Mouse (Mus musculus): ENCODE data around the gene Gm20388. TPM values are rescaled to one million over a fixed set of nuclear protein-coding genes. Genes with fewer than 3 reads are reported as not detected.

The Gm20388 gene
- polyA plus RNA-seq, 1 experiment from 2014 or later: 2.5 TPM

GRCm38 (mm10) chr8:120224521-120225420 is 314.1 kb downstream of the Gm20388 start:
- H3K27ac ChIP-seq: peak overlapping the region; percentile 72
- H3K4me3 ChIP-seq: no peak overlapping the region
- DNase-seq (ENCODE audit: low spot score): peak; percentile 55
- WGBS: 38% methylated on average over 11 of the region's 11 CpGs
- no peaks in the 10 kb centered on the region for H3K36me3 ChIP-seq
- peaks cover 16% of the 10 kb centered on the region for H3K27me3 ChIP-seq (ENCODE audit: low read depth, poor library complexity, severe bottlenecking)
- no peaks in the 10 kb centered on the region for H3K9me3 ChIP-seq (replicated peaks)
- H3K4me1 ChIP-seq: peaks cover 91% of the 10 kb centered on the region

- Histone ChIP-seq H3K4me3 (no peak overlapping the region), H3K4me1 (peaks cover 91% of the 10 kb centered on the region), H3K27me3 (ENCODE audit: low read depth, poor library complexity, severe bottlenecking) (peaks cover 22% of the 10 kb centered on the region), H3K9me3 (replicated peaks) (no peaks in the 10 kb centered on the region), H3K27ac (peak overlapping the region; percentile 72), H3K36me3 (no peaks in the 10 kb centered on the region)
- no peak for DNase-seq (ENCODE audit: low spot score)
- WGBS: 70% methylated on average over 10 of the region's 10 CpGs
Measured at GRCm38 (mm10) chr8:120225421-120226151, 314.9 kb downstream of the Gm20388 start.

GRCm38 (mm10) chr8:120226700-120227577 is 316.3 kb downstream of the Gm20388 start:
- Histone ChIP-seq H3K4me3 (peak overlapping the region; percentile 76), H3K27me3 (ENCODE audit: low read depth, poor library complexity, severe bottlenecking) (peaks cover 25% of the 10 kb centered on the region), H3K36me3 (no peaks in the 10 kb centered on the region), H3K4me1 (peaks cover 92% of the 10 kb centered on the region), H3K27ac (peak overlapping the region; percentile 88), H3K9me3 (replicated peaks) (no peaks in the 10 kb centered on the region)
- DNase-seq (ENCODE audit: low spot score): peak; percentile 32
- WGBS: 40% methylated on average over 5 of the region's 5 CpGs

GRCm38 (mm10) chr8:120227578-120227876 is 316.9 kb downstream of the Gm20388 start:
- Histone ChIP-seq H3K4me3 (peak overlapping the region; percentile 76), H3K36me3 (no peaks in the 10 kb centered on the region), H3K27ac (peak overlapping the region; percentile 88), H3K4me1 (peaks cover 92% of the 10 kb centered on the region), H3K27me3 (ENCODE audit: low read depth, poor library complexity, severe bottlenecking) (peaks cover 25% of the 10 kb centered on the region), H3K9me3 (replicated peaks) (no peaks in the 10 kb centered on the region)
- DNase-seq (ENCODE audit: low spot score): no peak

- Histone ChIP-seq H3K4me3 (peak within 1 kb of the TSS; percentile 76), H3K36me3 (no peaks in the 10 kb centered on the region), H3K27ac (peak within 1 kb of the TSS; percentile 88), H3K27me3 (ENCODE audit: low read depth, poor library complexity, severe bottlenecking) (peaks cover 25% of the 10 kb centered on the region), H3K4me1 (peaks cover 92% of the 10 kb centered on the region), H3K9me3 (replicated peaks) (no peaks in the 10 kb centered on the region)
- 3% methylated on average over 44 of the region's 52 CpGs for WGBS
- DNase-seq (ENCODE audit: low spot score): peak; percentile 89
Measured at GRCm38 (mm10) chr8:120227891-120228591, 317.4 kb downstream of the Gm20388 start, which contains the start of gene Gse1. Gse1 (plus strand) TSS chr8:120228456.

- H3K27ac ChIP-seq: peak overlapping the region; percentile 88
- DNase-seq (ENCODE audit: low spot score): peak; percentile 69
- H3K36me3 ChIP-seq: no peaks in the 10 kb centered on the region
- H3K27me3 ChIP-seq (ENCODE audit: low read depth, poor library complexity, severe bottlenecking): peaks cover 27% of the 10 kb centered on the region
- no peaks in the 10 kb centered on the region for H3K9me3 ChIP-seq (replicated peaks)
- 2% methylated on average over 116 of the region's 125 CpGs for WGBS
- H3K4me1 ChIP-seq: peaks cover 95% of the 10 kb centered on the region
- H3K4me3 ChIP-seq: peak overlapping the region; percentile 76
Measured at GRCm38 (mm10) chr8:120228781-120229573, 318.3 kb downstream of the Gm20388 start.

GRCm38 (mm10) chr8:120229574-120229916 is 318.9 kb downstream of the Gm20388 start:
- WGBS: 0% methylated on average over 22 of the region's 22 CpGs
- Histone ChIP-seq H3K27me3 (ENCODE audit: low read depth, poor library complexity, severe bottlenecking) (peaks cover 27% of the 10 kb centered on the region), H3K36me3 (peaks cover 4% of the 10 kb centered on the region), H3K4me3 (peak overlapping the region; percentile 76), H3K4me1 (peaks cover 95% of the 10 kb centered on the region), H3K27ac (peak overlapping the region; percentile 88), H3K9me3 (replicated peaks) (no peaks in the 10 kb centered on the region)
- peak; percentile 76 for DNase-seq (ENCODE audit: low spot score)

GRCm38 (mm10) chr8:120230081-120230480 is 319.4 kb downstream of the Gm20388 start:
- peak; percentile 64 for DNase-seq (ENCODE audit: low spot score)
- Histone ChIP-seq H3K9me3 (replicated peaks) (no peaks in the 10 kb centered on the region), H3K36me3 (peaks cover 9% of the 10 kb centered on the region), H3K4me1 (peaks cover 95% of the 10 kb centered on the region), H3K27me3 (ENCODE audit: low read depth, poor library complexity, severe bottlenecking) (peaks cover 27% of the 10 kb centered on the region), H3K4me3 (peak overlapping the region; percentile 76), H3K27ac (peak overlapping the region; percentile 88)
- WGBS: 5% methylated on average over 22 of the region's 22 CpGs

GRCm38 (mm10) chr8:120230715-120231614 is 320.3 kb downstream of the Gm20388 start:
- Histone ChIP-seq H3K36me3 (peaks cover 18% of the 10 kb centered on the region), H3K9me3 (replicated peaks) (no peaks in the 10 kb centered on the region), H3K27ac (peak overlapping the region; percentile 88), H3K4me3 (peak overlapping the region; percentile 76), H3K4me1 (peaks cover 86% of the 10 kb centered on the region), H3K27me3 (ENCODE audit: low read depth, poor library complexity, severe bottlenecking) (peaks cover 27% of the 10 kb centered on the region)
- WGBS: 18% methylated on average over 18 of the region's 18 CpGs
- DNase-seq (ENCODE audit: low spot score): no peak

GRCm38 (mm10) chr8:120231870-120232269 is 321.2 kb downstream of the Gm20388 start:
- peaks cover 78% of the 10 kb centered on the region for H3K4me1 ChIP-seq
- 73% methylated on average over 3 of the region's 3 CpGs for WGBS
- H3K27ac ChIP-seq: peak overlapping the region; percentile 16; the same call in 1 of the 2 replicates

GRCm38 (mm10) chr8:120232398-120232797 is 321.8 kb downstream of the Gm20388 start:
- Histone ChIP-seq H3K9me3 (replicated peaks) (no peaks in the 10 kb centered on the region), H3K27ac (peak overlapping the region; percentile 16; the same call in 1 of the 2 replicates), H3K4me3 (peak overlapping the region; percentile 76), H3K27me3 (ENCODE audit: low read depth, poor library complexity, severe bottlenecking) (peaks cover 24% of the 10 kb centered on the region), H3K36me3 (peaks cover 32% of the 10 kb centered on the region), H3K4me1 (peaks cover 73% of the 10 kb centered on the region)
- 55% methylated on average over 4 of the region's 4 CpGs for WGBS
- no peak for DNase-seq (ENCODE audit: low spot score)

More at GRCm38 (mm10) chr8:120231870-120232269, 321.2 kb downstream of the Gm20388 start:
- Histone ChIP-seq H3K36me3 (peaks cover 27% of the 10 kb centered on the region), H3K27me3 (ENCODE audit: low read depth, poor library complexity, severe bottlenecking) (peaks cover 27% of the 10 kb centered on the region), H3K4me3 (peak overlapping the region; percentile 76), H3K9me3 (replicated peaks) (no peaks in the 10 kb centered on the region)
- DNase-seq (ENCODE audit: low spot score): no peak
